Mouse (Mus musculus) heart, embryonic 10.5 days (tissue): ENCODE results near the gene Car1. TPM values are rescaled to one million over a fixed set of nuclear protein-coding genes. Genes with fewer than 3 reads are reported as not detected.
"Not testable (repeated sequence)": the region's sequence is repeated elsewhere in the genome, so short reads cannot be mapped to it uniquely, and the experiment has no call there.

Experiments
- DNase-seq: peaks from one replicate; pipeline ENCODE4 v3.0.0-alpha.2; 2017; ENCODE audit warnings: low spot score
- H3K27ac ChIP-seq: fragments of 300-500 bp; sonication (generic); 2 replicates; pipeline ENCODE4 v1.5.1; 2016; ENCODE audit warnings: mild to moderate bottlenecking
- H3K27me3 ChIP-seq: fragments of 300-500 bp; sonication (generic); 2 replicates; pipeline ENCODE4 v1.6.1; 2016; ENCODE audit warnings: mild to moderate bottlenecking; ENCODE audit not compliant: poor library complexity, insufficient read depth, severe bottlenecking
- H3K36me3 ChIP-seq: fragments of 300-500 bp; sonication (generic); 2 replicates; pipeline ENCODE4 v1.6.1; 2016; ENCODE audit warnings: mild to moderate bottlenecking, moderate library complexity
- H3K4me1 ChIP-seq: fragments of 300-500 bp; sonication (generic); 2 replicates; pipeline ENCODE4 v1.6.1; 2016; ENCODE audit warnings: mild to moderate bottlenecking
- H3K4me3 ChIP-seq: fragments of 300-500 bp; sonication (generic); 2 replicates; pipeline ENCODE4 v1.5.1; 2016; ENCODE audit warnings: mild to moderate bottlenecking, moderate library complexity
- H3K9me3 ChIP-seq: fragments of 300-500 bp; sonication (generic); 2 replicates; pipeline ENCODE4 v1.6.1; 2016; ENCODE audit warnings: mild to moderate bottlenecking, moderate library complexity
- WGBS: fragments of 180-500 bp; shearing (Covaris S2); methylation state at CpG from one replicate; pipeline ENCODE4 v1.1.7; 2016; 5-methylcytosine and 5-hydroxymethylcytosine counted together
- polyA plus RNA-seq: library from polyadenylated mRNA; unstranded; fragments of >200 nt; fragmentation: Nextera tagmentation; extraction: Ambion mirVana; gene quantifications from 2 replicates; pipeline ENCODE4 v1.2.1, GENCODE M21; 2016

The Car1 gene
- polyA plus RNA-seq, 1 experiment from 2014 or later = 1.8 TPM

GRCm38 (mm10) chr3:14774539-14774938 is 33.6 kb downstream of the Car1 start:
- not testable (repeated sequence) for H3K27me3 ChIP-seq, H3K36me3 ChIP-seq, H3K27ac ChIP-seq, DNase-seq, H3K4me3 ChIP-seq, H3K9me3 ChIP-seq, H3K4me1 ChIP-seq
- WGBS = 88% methylated on average over 1 of the region's 1 CpGs

- not testable (repeated sequence) for H3K4me1 ChIP-seq, H3K36me3 ChIP-seq, H3K27me3 ChIP-seq, H3K27ac ChIP-seq, H3K9me3 ChIP-seq, DNase-seq, H3K4me3 ChIP-seq
- WGBS = 88% methylated on average over 1 of the region's 1 CpGs
These were observed 35.7 kb downstream of the Car1 start for GRCm38 (mm10) chr3:14772473-14772872.

- no peak overlapping the region for H3K27ac ChIP-seq
- H3K4me3 ChIP-seq = no peak overlapping the region
- no peaks in the 10 kb centered on the region for H3K4me1 ChIP-seq
- H3K36me3 ChIP-seq = no peaks in the 10 kb centered on the region
- H3K27me3 ChIP-seq = no peaks in the 10 kb centered on the region
- no peaks in the 10 kb centered on the region for H3K9me3 ChIP-seq
- no peak for DNase-seq
- WGBS = 61% methylated on average over 2 of the region's 2 CpGs
These were observed 43.2 kb downstream of the Car1 start for GRCm38 (mm10) chr3:14764755-14765566.

- H3K9me3 ChIP-seq = no peaks in the 10 kb centered on the region
- WGBS = 74% methylated on average over 1 of the region's 1 CpGs
These were observed 52.5 kb downstream of the Car1 start for GRCm38 (mm10) chr3:14755716-14756115.

GRCm38 (mm10) chr3:14746041-14746440 is 62.1 kb downstream of the Car1 start:
- WGBS = 89% methylated on average over 3 of the region's 3 CpGs
- DNase-seq = no peak

More at GRCm38 (mm10) chr3:14755716-14756115, 52.5 kb downstream of the Car1 start:
- Histone ChIP-seq H3K27ac (no peak overlapping the region), H3K27me3 (no peaks in the 10 kb centered on the region), H3K4me3 (no peak overlapping the region), H3K4me1 (no peaks in the 10 kb centered on the region), H3K36me3 (no peaks in the 10 kb centered on the region)
- no peak for DNase-seq

GRCm38 (mm10) chr3:14738261-14738660 is 69.9 kb downstream of the Car1 start:
- 84% methylated on average over 2 of the region's 2 CpGs for WGBS
- H3K27ac ChIP-seq = no peak overlapping the region
- H3K4me1 ChIP-seq = no peaks in the 10 kb centered on the region
- no peaks in the 10 kb centered on the region for H3K36me3 ChIP-seq
- DNase-seq = no peak
- H3K9me3 ChIP-seq = no peaks in the 10 kb centered on the region
- H3K27me3 ChIP-seq = no peaks in the 10 kb centered on the region
- no peak overlapping the region for H3K4me3 ChIP-seq

More at GRCm38 (mm10) chr3:14746041-14746440, 62.1 kb downstream of the Car1 start:
- H3K9me3 ChIP-seq = no peaks in the 10 kb centered on the region
- no peaks in the 10 kb centered on the region for H3K27me3 ChIP-seq
- H3K27ac ChIP-seq = no peak overlapping the region
- H3K36me3 ChIP-seq = no peaks in the 10 kb centered on the region
- H3K4me3 ChIP-seq = no peak overlapping the region
- H3K4me1 ChIP-seq = no peaks in the 10 kb centered on the region

- H3K4me3 ChIP-seq, H3K9me3 ChIP-seq, H3K4me1 ChIP-seq, H3K27ac ChIP-seq, DNase-seq, H3K27me3 ChIP-seq, H3K36me3 ChIP-seq: not testable (repeated sequence)
- 84% methylated on average over 1 of the region's 1 CpGs for WGBS
These were observed 80.7 kb downstream of the Car1 start for GRCm38 (mm10) chr3:14727496-14727895.

GRCm38 (mm10) chr3:14725462-14725861 is 82.7 kb downstream of the Car1 start:
- H3K27me3 ChIP-seq, H3K4me1 ChIP-seq, DNase-seq, H3K27ac ChIP-seq, H3K36me3 ChIP-seq, H3K4me3 ChIP-seq, H3K9me3 ChIP-seq: not testable (repeated sequence)

Other genes with a start within 250 kb of the Car1 start
- 376 and 407 TPM in 2 replicates for gene 1810022K09Rik, start 197.1 kb downstream of the Car1 start, polyA plus RNA-seq
- 4.8 TPM in 2 replicates for gene Car13, start 166.6 kb downstream of the Car1 start, polyA plus RNA-seq
- gene Car3, start 55.1 kb upstream of the Car1 start, polyA plus RNA-seq = 11.1 and 12.2 TPM in 2 replicates
- 213 and 240 TPM in 2 replicates for gene Car2, start 77.9 kb upstream of the Car1 start, polyA plus RNA-seq